Mouse (Mus musculus) brown adipose tissue, adult 24 weeks (tissue): ENCODE measurements around the gene Pml. TPM values are rescaled to one million over a fixed set of nuclear protein-coding genes. Genes with fewer than 3 reads are reported as not detected.

Source experiments
- H3K27ac ChIP-seq: fragments of 200-500 bp; replicated peaks from 2 replicates; pipeline ENCODE4 v1.5.1; 2012; ENCODE audit warnings: low read depth, mild to moderate bottlenecking, low read length
- H3K4me1 ChIP-seq: fragments of 200-500 bp; 2 replicates; pipeline ENCODE4 v1.6.1; 2012; ENCODE audit warnings: low read length, mixed read lengths; ENCODE audit not compliant: control insufficient read depth, insufficient read depth, insufficient read length
- H3K4me3 ChIP-seq: fragments of 200-500 bp; 2 replicates; pipeline ENCODE4 v1.5.1; 2012; ENCODE audit warnings: low read depth, mild to moderate bottlenecking, low read length, moderate library complexity; ENCODE audit not compliant: insufficient read depth
- polyA plus RNA-seq: library from polyadenylated mRNA; stranded (reverse); fragments of >200 nt; gene quantifications from 2 replicates; pipeline ENCODE4 v1.2.4, GENCODE M21; 2012; ENCODE audit not compliant: missing spikeins, insufficient read depth, insufficient read length

The Pml gene
- 6.6 and 9.4 TPM in 2 replicates for polyA plus RNA-seq

- H3K4me3 ChIP-seq, result peak within 1 kb of the TSS; percentile 93
- H3K4me1 ChIP-seq, result peaks cover 3% of the 10 kb centered on the region; the same call in 1 of the 2 replicates
- peak within 1 kb of the TSS; percentile 95 for H3K27ac ChIP-seq
Measured at GRCm38 (mm10) chr9:58249592-58250192, at the start of gene Pml. TSS of gene Pml (minus strand) at chr9:58249786.

GRCm38 (mm10) chr9:58297961-58298477, 48.4 kb upstream of the Pml start:
- no peak overlapping the region for H3K4me3 ChIP-seq
- H3K4me1 ChIP-seq, result peaks cover 5% of the 10 kb centered on the region
- H3K27ac ChIP-seq, result no peak overlapping the region

- H3K4me1 ChIP-seq, result no peaks in the 10 kb centered on the region
- no peak overlapping the region for H3K27ac ChIP-seq
- H3K4me3 ChIP-seq, result no peak overlapping the region
Measured at GRCm38 (mm10) chr9:58297065-58297464, 47.5 kb upstream of the Pml start.

DNA sequence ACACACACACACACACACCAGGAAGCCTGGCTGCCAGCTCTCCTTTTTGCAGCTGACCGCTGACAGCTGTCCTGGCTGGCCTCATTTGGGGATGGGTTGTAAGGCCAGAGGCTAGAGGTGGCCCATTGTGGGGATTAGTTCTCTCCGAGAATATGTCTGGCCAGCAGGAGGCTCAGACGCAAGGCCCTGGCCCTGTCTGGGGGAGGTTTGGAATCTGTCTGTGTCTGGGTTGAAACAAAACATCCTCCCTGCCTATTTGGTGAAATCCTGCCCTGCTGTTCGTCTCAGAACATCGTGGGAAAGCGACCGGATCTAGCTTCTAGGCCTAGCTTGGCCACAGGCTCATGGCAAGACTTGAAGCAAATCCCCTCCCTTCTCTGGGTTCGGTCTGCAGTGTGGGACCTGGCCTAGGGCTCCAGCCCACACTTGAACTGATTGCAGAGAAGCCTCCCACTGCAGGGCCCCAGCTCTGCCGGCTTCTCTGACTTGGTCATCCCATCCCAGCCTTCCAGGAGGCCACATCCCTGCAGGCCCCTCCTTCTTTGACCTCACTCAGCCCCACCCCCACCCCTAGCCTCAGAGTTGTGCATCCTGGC, 46.3 kb upstream of the Pml start:
- H3K4me3 ChIP-seq, result no peak overlapping the region
- no peak overlapping the region; the same call in 1 of the 2 replicates for H3K27ac ChIP-seq
- no peaks in the 10 kb centered on the region for H3K4me1 ChIP-seq

DNA sequence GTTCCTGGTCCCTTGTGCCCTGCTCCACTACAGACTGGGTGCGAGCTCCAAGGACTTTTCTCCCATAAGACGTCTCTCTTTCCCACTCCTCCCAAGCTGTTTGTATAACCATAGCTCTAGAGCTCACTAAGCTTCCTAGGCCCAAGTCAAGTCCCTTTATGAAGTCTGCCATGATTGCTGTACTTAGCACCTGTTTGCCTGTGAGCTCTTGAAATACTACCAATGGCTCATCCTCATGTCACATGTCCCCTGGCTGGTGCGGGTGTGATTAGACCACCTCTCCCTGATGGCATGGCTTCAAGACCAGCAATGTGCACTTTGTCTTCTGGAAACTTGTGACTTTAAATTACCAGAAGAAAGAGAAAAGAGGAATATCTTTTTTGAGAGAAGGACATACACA, 45.8 kb upstream of the Pml start:
- H3K27ac ChIP-seq, result no peak overlapping the region
- H3K4me1 ChIP-seq, result no peaks in the 10 kb centered on the region
- no peak overlapping the region for H3K4me3 ChIP-seq

DNA sequence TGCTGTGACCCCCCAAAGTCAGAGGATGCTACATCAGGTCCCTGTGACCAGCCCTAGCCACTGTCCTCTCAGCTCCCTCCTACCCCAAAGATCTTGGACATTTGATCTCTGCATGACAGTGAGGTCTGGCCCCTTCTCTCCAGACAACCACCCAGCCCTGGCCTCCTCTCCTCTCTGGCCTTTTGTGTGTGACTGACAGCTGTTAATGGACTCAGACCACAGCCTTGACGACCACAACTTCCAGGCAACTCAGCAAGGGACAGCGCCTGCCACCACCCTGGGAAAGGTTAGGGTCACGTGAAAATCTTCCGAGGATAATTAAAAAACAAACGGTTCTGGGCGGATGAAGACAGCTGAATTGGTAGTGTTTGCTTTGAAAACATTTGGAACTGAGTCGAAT, 44.9 kb upstream of the Pml start:
- no peak overlapping the region for H3K27ac ChIP-seq
- H3K4me1 ChIP-seq, result no peaks in the 10 kb centered on the region
- no peak overlapping the region for H3K4me3 ChIP-seq

- Histone ChIP-seq H3K4me1 (no peaks in the 10 kb centered on the region), H3K27ac (no peak overlapping the region), H3K4me3 (no peak overlapping the region)
Measured at GRCm38 (mm10) chr9:58289901-58290300, 40.3 kb upstream of the Pml start.

- no peak overlapping the region for H3K4me3 ChIP-seq
- H3K27ac ChIP-seq, result no peak overlapping the region
Measured at GRCm38 (mm10) chr9:58289090-58289489, 39.5 kb upstream of the Pml start.

GRCm38 (mm10) chr9:58283431-58283830, 33.8 kb upstream of the Pml start:
- Histone ChIP-seq H3K27ac (no peak overlapping the region), H3K4me1 (no peaks in the 10 kb centered on the region), H3K4me3 (no peak overlapping the region)

More at GRCm38 (mm10) chr9:58289090-58289489, 39.5 kb upstream of the Pml start:
- H3K4me1 ChIP-seq, result no peaks in the 10 kb centered on the region

GRCm38 (mm10) chr9:58281597-58281996, 32.0 kb upstream of the Pml start:
- Histone ChIP-seq H3K4me3 (no peak overlapping the region), H3K27ac (no peak overlapping the region), H3K4me1 (no peaks in the 10 kb centered on the region)

DNA sequence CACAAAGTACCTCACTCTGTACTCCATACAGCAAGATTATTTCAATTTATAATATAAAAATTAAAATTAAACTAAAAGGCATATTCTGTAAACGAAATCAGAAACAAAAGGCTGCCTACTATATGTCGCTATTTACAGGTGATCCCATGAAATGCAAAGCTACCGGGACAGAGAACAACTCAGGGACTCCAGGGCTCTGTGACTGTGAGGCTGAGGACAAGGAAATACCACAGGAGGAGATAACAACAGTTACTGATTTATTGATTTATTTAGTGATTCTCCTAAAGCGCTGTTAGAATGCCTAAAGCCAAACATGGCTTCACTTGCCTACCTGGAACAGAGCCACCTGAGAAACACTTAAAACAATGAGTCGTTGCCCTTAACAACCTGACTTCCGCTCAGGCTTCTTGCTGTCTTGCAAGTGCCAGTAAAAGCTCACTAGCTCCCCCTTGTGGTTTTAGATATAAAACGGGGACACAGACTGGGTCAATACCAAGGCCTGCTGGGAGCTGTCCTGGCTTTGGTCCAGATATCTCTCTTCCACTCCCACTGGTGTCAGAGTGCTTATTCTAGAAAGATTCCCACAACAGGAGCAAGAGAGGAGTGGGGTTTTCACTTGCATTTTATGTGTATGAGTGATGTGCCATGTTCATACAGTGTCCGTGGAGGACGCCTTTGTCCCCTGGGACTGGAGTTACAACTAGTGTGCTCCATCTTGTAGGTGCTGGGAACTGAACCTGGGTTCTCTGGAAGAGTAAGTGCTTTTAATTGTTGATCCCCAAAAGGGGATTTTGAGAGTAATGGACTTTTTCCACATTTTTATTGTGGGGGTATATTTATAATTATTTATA, 30.9 kb upstream of the Pml start:
- H3K4me1 ChIP-seq, result peaks cover 8% of the 10 kb centered on the region
- no peak overlapping the region for H3K4me3 ChIP-seq
- no peak overlapping the region for H3K27ac ChIP-seq

GRCm38 (mm10) chr9:58279780-58280179, 30.2 kb upstream of the Pml start:
- Histone ChIP-seq H3K27ac (no peak overlapping the region), H3K4me1 (peaks cover 8% of the 10 kb centered on the region), H3K4me3 (no peak overlapping the region)

DNA sequence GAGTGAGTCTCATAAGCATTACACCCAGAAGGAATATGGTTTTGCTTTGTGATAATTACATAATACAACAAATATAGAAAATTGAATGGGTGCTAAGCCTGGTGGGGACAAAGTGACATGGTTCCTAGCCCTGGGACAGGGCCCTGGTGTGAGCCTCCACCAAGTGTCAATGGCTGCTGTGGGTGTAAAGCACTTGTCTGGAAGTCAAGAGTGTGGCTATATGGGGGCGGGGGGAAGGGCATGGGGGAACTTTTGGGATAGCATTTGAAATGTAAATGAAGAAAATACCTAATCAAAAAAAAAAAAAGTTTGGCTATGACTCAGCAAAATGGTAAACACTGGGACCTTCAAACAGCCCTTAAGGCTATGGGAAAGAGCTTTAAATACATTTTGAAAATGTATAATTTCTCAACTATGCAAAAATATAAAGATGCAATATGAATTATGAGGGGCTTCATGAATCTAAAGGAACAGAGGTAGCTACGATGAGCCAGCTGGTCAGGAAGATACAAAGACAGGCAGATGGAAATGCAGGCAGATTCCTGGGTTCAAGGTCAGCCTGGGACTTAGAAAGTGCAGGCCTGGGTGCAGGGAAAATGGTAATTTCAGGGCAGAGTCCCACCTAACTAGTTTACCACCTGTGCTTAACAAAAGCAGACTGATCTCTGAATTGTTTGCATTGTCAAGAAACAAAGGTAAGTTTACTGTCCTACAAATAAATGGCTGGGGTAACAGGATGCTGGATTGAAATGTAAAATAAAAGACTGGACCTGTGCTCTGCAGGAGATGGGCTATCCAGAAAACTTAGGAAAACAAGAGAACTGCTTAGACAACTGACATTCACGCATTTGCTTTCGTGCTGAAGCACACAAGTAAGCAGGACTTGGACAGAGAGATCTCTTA, 29.5 kb upstream of the Pml start:
- Histone ChIP-seq H3K27ac (no peak overlapping the region), H3K4me3 (no peak overlapping the region), H3K4me1 (peaks cover 12% of the 10 kb centered on the region)

GRCm38 (mm10) chr9:58278313-58278712, 28.7 kb upstream of the Pml start:
- no peak overlapping the region for H3K4me3 ChIP-seq
- no peak overlapping the region for H3K27ac ChIP-seq
- peaks cover 14% of the 10 kb centered on the region for H3K4me1 ChIP-seq
